Mouse (Mus musculus) liver, embryonic 16.5 days (tissue): Measurements from ENCODE around the gene Apob. TPM values are rescaled to one million over a fixed set of nuclear protein-coding genes. Genes with fewer than 3 reads are reported as not detected.
A peak's percentile ranks its signal among the peaks of the same experiment; 100 is the strongest.
"Not testable (repeated sequence)": the region's sequence is repeated elsewhere in the genome, so short reads cannot be mapped to it uniquely, and the experiment has no call there.

Experiments
- ATAC-seq: fragments of 200-750 bp; cut with Nextera tagmentation; 2 replicates; pipeline ENCODE4 v1.8.0; 2017; ENCODE audit warnings: low read depth, mild to moderate bottlenecking, moderate number of reproducible peaks, moderate library complexity
- H3K27ac ChIP-seq: fragments of 300-500 bp; sonication (generic); 2 replicates; pipeline ENCODE4 v1.5.1; 2014; ENCODE audit warnings: mild to moderate bottlenecking, low read length
- H3K27me3 ChIP-seq: fragments of 300-500 bp; sonication (generic); 2 replicates; pipeline ENCODE4 v1.6.1; 2014; ENCODE audit warnings: low read depth, low read length, mixed read lengths; ENCODE audit not compliant: control insufficient read depth, insufficient read depth
- H3K36me3 ChIP-seq: fragments of 300-500 bp; sonication (generic); 2 replicates; pipeline ENCODE4 v1.6.1; 2014; ENCODE audit warnings: mild to moderate bottlenecking; ENCODE audit not compliant: control insufficient read depth, insufficient read depth
- H3K4me1 ChIP-seq: fragments of 300-500 bp; sonication (generic); 2 replicates; pipeline ENCODE4 v1.6.1; 2014; ENCODE audit warnings: low read depth, low read length, mixed read lengths; ENCODE audit not compliant: control insufficient read depth
- H3K4me2 ChIP-seq: fragments of 300-500 bp; sonication (generic); 2 replicates; pipeline ENCODE4 v1.6.1; 2014; ENCODE audit warnings: low read depth, low read length, mixed read lengths
- H3K4me3 ChIP-seq: fragments of 300-500 bp; sonication (generic); 2 replicates; pipeline ENCODE4 v1.5.1; 2014; ENCODE audit warnings: low read depth, mild to moderate bottlenecking, low read length
- H3K9ac ChIP-seq: fragments of 300-500 bp; sonication (generic); 2 replicates; pipeline ENCODE4 v1.6.1; 2014; ENCODE audit warnings: low read depth, low read length
- H3K9me3 ChIP-seq: fragments of 300-500 bp; sonication (generic); replicated peaks from 2 replicates; pipeline ENCODE4 v1.6.1; 2016; ENCODE audit warnings: low read length; ENCODE audit not compliant: control insufficient read depth
- WGBS: fragments of 180-500 bp; shearing (Covaris S2); extraction: QIAGEN DNeasy Blood & Tissue Kit; methylation state at CpG from one replicate; pipeline ENCODE4 v1.1.7; 2014; ENCODE audit not compliant: insufficient replicate concordance; 5-methylcytosine and 5-hydroxymethylcytosine counted together
- polyA plus RNA-seq: library from polyadenylated mRNA; unstranded; fragments of >200 nt; fragmentation: Nextera tagmentation; extraction: Ambion mirVana; gene quantifications from 2 replicates; pipeline ENCODE4 v1.2.1, GENCODE M21; 2015

The Apob gene
- polyA plus RNA-seq, 1 experiment from 2014 or later, result 194 TPM

DNA sequence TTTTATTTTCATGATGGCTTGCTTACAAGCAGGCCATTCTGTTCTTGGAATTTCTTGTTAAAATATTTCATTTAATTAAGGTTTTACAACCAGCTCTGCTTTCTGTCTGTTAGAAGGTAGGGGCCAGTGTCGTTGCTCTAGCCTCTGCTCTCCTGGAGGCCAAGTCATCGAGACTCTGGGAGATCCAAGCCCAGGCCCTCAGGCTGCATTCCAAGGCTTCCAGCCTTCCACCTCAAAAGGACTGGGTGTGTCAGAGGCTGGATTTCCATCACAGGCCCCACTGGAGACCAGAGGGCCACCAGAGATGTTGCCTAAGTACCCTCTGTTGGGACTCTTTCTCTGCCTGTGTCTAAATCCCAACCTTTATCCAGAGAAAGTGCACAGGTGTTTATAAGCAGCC, 52.6 kb downstream of the Apob start:
- H3K27ac ChIP-seq, result no peak overlapping the region
- no peaks in the 10 kb centered on the region for H3K4me1 ChIP-seq
- H3K4me2 ChIP-seq, result no peak overlapping the region
- H3K9ac ChIP-seq, result no peak overlapping the region
- ATAC-seq, result no peak
- H3K27me3 ChIP-seq, result no peaks in the 10 kb centered on the region
- H3K36me3 ChIP-seq, result no peaks in the 10 kb centered on the region
- no peaks in the 10 kb centered on the region for H3K9me3 ChIP-seq
- H3K4me3 ChIP-seq, result no peak overlapping the region
- 34% methylated on average over 2 of the region's 2 CpGs for WGBS

GRCm38 (mm10) chr12:8031169-8031568, 53.7 kb downstream of the Apob start:
- not testable (repeated sequence) for H3K4me2 ChIP-seq
- 85% methylated on average over 1 of the region's 1 CpGs for WGBS

DNA sequence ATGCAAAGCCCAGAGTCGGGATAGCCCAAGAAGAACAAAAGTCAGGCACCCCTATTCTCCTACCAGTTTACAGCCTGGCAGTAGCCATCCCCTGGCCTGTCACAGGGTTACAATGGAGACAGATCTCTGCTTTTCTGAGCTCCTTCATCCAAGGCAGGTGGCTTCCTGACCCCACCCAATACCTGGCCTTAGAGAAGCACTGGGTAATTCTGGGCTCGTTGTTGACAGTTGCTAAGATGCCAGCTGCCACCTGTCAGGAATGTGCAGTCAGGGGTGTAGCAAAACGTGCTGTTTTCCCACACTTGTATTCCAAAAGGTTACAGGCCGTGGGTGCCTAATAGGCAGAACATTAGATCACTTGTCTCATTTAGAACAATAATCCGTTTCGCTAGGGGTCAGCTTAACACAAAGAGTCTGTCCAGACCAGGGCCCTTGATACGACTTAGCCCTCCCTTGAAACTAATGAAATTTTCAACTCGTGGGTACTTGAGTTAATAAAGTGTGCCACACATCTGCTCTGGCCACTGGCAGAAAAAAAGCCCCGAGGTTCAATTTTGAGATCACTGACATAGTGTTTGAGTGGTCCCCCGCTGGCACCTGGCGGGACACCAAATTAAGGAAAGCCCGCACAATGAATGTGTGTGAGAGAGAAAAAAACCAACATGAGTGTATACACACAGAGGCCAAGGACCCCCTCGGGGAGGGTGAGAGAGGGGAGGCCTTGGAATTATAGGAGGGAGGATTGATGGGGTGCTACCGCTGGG, 54.3 kb downstream of the Apob start:
- Histone ChIP-seq H3K4me3 (no peak overlapping the region), H3K4me1 (no peaks in the 10 kb centered on the region), H3K27ac (no peak overlapping the region), H3K9me3 (no peaks in the 10 kb centered on the region), H3K36me3 (no peaks in the 10 kb centered on the region), H3K9ac (no peak overlapping the region), H3K4me2 (no peak overlapping the region), H3K27me3 (no peaks in the 10 kb centered on the region)
- 53% methylated on average over 14 of the region's 14 CpGs for WGBS
- ATAC-seq, result no peak

More at GRCm38 (mm10) chr12:8031169-8031568, 53.7 kb downstream of the Apob start:
- not testable (repeated sequence) for ATAC-seq, H3K9ac ChIP-seq, H3K27me3 ChIP-seq, H3K9me3 ChIP-seq, H3K27ac ChIP-seq, H3K4me3 ChIP-seq, H3K36me3 ChIP-seq, H3K4me1 ChIP-seq

- Histone ChIP-seq H3K27me3 (no peaks in the 10 kb centered on the region), H3K4me3 (no peak overlapping the region), H3K4me2 (no peak overlapping the region), H3K4me1 (no peaks in the 10 kb centered on the region), H3K9me3 (no peaks in the 10 kb centered on the region), H3K9ac (no peak overlapping the region), H3K36me3 (no peaks in the 10 kb centered on the region), H3K27ac (no peak overlapping the region)
- ATAC-seq, result no peak
- 46% methylated on average over 4 of the region's 4 CpGs for WGBS
Measured at GRCm38 (mm10) chr12:8032359-8032755, 54.9 kb downstream of the Apob start.

- Histone ChIP-seq H3K4me1 (no peaks in the 10 kb centered on the region), H3K4me3 (no peak overlapping the region), H3K27ac (no peak overlapping the region), H3K4me2 (no peak overlapping the region), H3K9me3 (no peaks in the 10 kb centered on the region), H3K36me3 (no peaks in the 10 kb centered on the region), H3K27me3 (no peaks in the 10 kb centered on the region), H3K9ac (no peak overlapping the region)
- ATAC-seq, result no peak
- WGBS, result 54% methylated on average over 3 of the region's 3 CpGs
Measured at GRCm38 (mm10) chr12:8038081-8038730, 60.8 kb downstream of the Apob start.

- no peaks in the 10 kb centered on the region for H3K9me3 ChIP-seq
- no peak for ATAC-seq
- H3K27me3 ChIP-seq, result no peaks in the 10 kb centered on the region
- H3K27ac ChIP-seq, result no peak overlapping the region
- no peaks in the 10 kb centered on the region for H3K36me3 ChIP-seq
- H3K4me1 ChIP-seq, result no peaks in the 10 kb centered on the region
- no peak overlapping the region for H3K4me2 ChIP-seq
- H3K4me3 ChIP-seq, result no peak overlapping the region
- H3K9ac ChIP-seq, result no peak overlapping the region
- WGBS, result 26% methylated on average over 7 of the region's 7 CpGs
Measured at GRCm38 (mm10) chr12:8042626-8043394, 65.4 kb downstream of the Apob start.

DNA sequence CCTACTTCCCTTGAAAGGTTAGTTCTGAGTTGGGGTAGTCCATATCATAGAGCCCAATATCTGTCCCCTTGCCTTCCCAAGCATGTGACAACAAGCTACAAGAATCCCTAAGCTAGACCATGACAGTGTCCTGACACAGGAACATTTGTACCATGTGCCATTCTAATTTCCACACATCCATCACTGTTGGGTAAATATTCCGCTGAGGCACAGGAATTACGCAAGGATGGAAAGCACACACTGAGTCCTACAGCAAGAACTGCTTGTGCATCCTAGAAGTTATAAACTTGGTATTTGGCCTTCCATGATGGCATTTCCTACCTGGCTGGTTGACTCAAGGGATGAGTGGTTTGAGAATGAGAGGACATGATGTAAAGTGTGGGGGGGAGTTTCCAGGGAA, 69.6 kb downstream of the Apob start:
- no peaks in the 10 kb centered on the region for H3K27me3 ChIP-seq
- no peak overlapping the region for H3K4me3 ChIP-seq
- WGBS, result 67% methylated on average over 2 of the region's 2 CpGs
- no peak overlapping the region for H3K4me2 ChIP-seq
- no peak overlapping the region for H3K9ac ChIP-seq
- no peaks in the 10 kb centered on the region for H3K9me3 ChIP-seq
- ATAC-seq, result peak; percentile 51; the same call in 1 of the 2 replicates
- H3K4me1 ChIP-seq, result no peaks in the 10 kb centered on the region
- no peak overlapping the region for H3K27ac ChIP-seq
- no peaks in the 10 kb centered on the region for H3K36me3 ChIP-seq

- Histone ChIP-seq H3K9me3 (no peaks in the 10 kb centered on the region), H3K27ac (no peak overlapping the region), H3K4me3 (no peak overlapping the region), H3K4me1 (no peaks in the 10 kb centered on the region), H3K27me3 (no peaks in the 10 kb centered on the region), H3K4me2 (no peak overlapping the region), H3K36me3 (no peaks in the 10 kb centered on the region), H3K9ac (no peak overlapping the region)
- WGBS, result 18% methylated on average over 1 of the region's 1 CpGs
- no peak for ATAC-seq
Measured at GRCm38 (mm10) chr12:8047789-8048309, 70.4 kb downstream of the Apob start.
